Mouse (Mus musculus): Measurements from ENCODE around the gene Gdpd2.

GRCm38 (mm10) chrX:100739443-100739842, 9.8 kb downstream of the Gdpd2 start:
- TF ChIP-seq CTCF (IDR thresholded peaks at IDR 0.05; ENCODE audit: insufficient read depth, low read depth, low read length) (no peak), POLR2A (IDR thresholded peaks at IDR 0.05; ENCODE audit: insufficient read depth, low read depth, low read length) (no peak)

Measured in olfactory bulb, adult 2 months (tissue).